Mouse (Mus musculus): ENCODE data around the gene Snhg11. TPM values are rescaled to one million over a fixed set of nuclear protein-coding genes. Genes with fewer than 3 reads are reported as not detected.

Gene Snhg11
- total and polyA plus RNA-seq, 3 experiments, result 0.05 to 0.55 TPM; not detected in 1

DNA sequence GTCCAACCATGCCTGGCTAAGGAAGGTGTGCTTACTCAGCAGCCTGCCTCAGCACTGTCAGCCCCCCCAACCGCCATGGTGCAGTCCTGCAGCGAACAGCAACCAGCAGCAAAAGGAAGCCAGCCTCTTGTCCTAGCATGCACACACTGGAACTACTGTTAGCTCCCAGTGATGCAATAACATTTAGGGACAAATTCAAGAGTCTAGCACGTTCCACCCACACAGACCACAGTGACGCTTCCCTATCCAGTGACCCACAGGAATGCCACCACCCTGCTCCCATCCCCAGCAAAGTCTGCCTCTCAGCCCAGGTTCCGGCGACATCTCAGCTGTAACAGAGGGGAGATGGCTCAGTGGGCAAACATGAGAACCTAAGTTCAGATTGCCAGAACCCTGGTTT, 29.0 kb upstream of the Snhg11 start:
- no peak overlapping the region for H3K9ac ChIP-seq (ENCODE audit: low read depth, low read length)
- no peaks in the 10 kb centered on the region for H3K36me3 ChIP-seq (ENCODE audit: control insufficient read depth, insufficient read depth, low read length)
- H3K4me1 ChIP-seq (ENCODE audit: control insufficient read depth, insufficient read depth, low read length), result no peaks in the 10 kb centered on the region
- TF ChIP-seq CTCF (IDR thresholded peaks at IDR 0.05) (no peak), EP300 (IDR thresholded peaks at IDR 0.05; ENCODE audit: insufficient read depth, low read depth, low read length) (no peak), POLR2A (IDR thresholded peaks at IDR 0.05; ENCODE audit: insufficient read depth, low read depth, low read length) (no peak)
- DNase-seq, result no peak
- no peaks in the 10 kb centered on the region for H3K27me3 ChIP-seq (ENCODE audit: control insufficient read depth, insufficient read depth, low read length)
- H3K4me3 ChIP-seq, result no peak overlapping the region
- H3K27ac ChIP-seq, result no peak overlapping the region
- WGBS, result 66% methylated on average over 6 of the region's 6 CpGs
- H3K79me2 ChIP-seq (replicated peaks; ENCODE audit: control insufficient read depth, insufficient read depth, low read length), result no peaks in the 10 kb centered on the region
- intact Hi-C loops (cut with DNase I), result loop anchor here (5.0 to 10.0 kb wide), 3 partner anchors 64 to 742 kb away; no protein-coding TSS in a partner anchor

DNA sequence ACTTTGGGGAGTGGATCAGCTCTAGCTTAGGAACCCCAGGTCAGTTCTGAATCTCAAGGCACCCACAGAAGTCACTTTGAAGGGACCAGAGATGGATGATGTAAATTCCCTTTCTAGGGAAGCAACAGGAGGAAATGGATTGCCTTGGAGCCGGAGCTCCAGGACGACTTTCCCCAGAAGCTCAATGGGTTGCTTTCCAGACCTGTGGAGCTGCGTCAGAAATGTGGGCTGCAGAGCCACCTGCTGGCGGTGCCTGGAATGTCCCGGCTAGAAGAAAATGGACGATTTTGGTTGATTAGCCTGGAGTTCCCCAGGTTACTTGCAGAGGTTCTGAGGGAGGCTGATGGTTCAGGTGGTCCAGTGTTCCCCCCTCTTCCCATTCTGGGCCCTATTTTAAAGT, 27.6 kb upstream of the Snhg11 start:
- no peaks in the 10 kb centered on the region for H3K79me2 ChIP-seq (replicated peaks; ENCODE audit: control insufficient read depth, insufficient read depth, low read length)
- H3K36me3 ChIP-seq (ENCODE audit: control insufficient read depth, insufficient read depth, low read length), result no peaks in the 10 kb centered on the region
- 2% methylated on average over 6 of the region's 6 CpGs for WGBS
- no peak overlapping the region for H3K27ac ChIP-seq
- no peaks in the 10 kb centered on the region for H3K27me3 ChIP-seq (ENCODE audit: control insufficient read depth, insufficient read depth, low read length)
- intact Hi-C loops (cut with DNase I), result loop anchor here (1.0 to 10.0 kb wide), 4 partner anchors 66 to 743 kb away; no protein-coding TSS in a partner anchor
- H3K9ac ChIP-seq (ENCODE audit: low read depth, low read length), result no peak overlapping the region
- peak; percentile 56 to 78 for DNase-seq
- no peak overlapping the region for H3K4me3 ChIP-seq
- no peaks in the 10 kb centered on the region for H3K4me1 ChIP-seq (ENCODE audit: control insufficient read depth, insufficient read depth, low read length)
- peak; percentile 65; the same call in 1 of the 2 replicates for TF ChIP-seq EP300 (IDR thresholded peaks at IDR 0.05; ENCODE audit: insufficient read depth, low read depth, low read length)
- peak; percentile 90 for TF ChIP-seq CTCF (IDR thresholded peaks at IDR 0.05)
- TF ChIP-seq POLR2A (IDR thresholded peaks at IDR 0.05; ENCODE audit: insufficient read depth, low read depth, low read length), result no peak

DNA sequence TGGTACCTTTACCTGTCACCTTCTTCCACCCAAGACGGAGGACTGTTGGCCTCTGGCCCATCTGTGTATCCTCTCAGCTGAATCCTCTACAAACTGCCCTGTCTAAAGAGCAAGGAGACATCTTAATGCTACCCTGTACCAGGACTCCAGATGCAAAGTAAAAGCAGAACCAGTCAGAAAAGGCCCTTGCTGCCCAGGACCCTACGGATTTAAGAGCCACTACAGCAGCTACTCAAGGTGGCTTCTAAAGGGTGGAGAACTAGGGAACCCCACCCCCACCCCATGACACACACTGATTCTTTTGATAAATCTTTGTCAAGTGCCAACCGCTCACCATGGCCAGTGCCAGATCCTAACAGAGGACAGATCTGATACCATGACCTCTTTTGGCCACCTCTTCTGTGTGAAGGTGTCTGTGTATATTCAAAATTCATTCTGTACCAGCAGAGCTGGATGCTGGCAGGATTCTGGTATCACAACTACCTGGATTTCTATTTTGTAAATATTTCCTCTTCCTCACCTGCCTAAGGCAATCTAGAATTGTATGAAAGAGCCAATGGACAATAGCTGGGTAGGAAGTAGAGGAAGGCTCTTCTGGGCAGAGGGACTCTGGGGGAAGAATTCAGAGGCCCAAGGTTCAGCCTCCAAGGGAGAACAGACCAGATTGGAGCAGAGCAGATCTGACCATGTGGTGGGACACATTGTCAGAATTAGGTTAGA, 22.5 kb upstream of the Snhg11 start:
- H3K27ac ChIP-seq, result no peak overlapping the region
- H3K36me3 ChIP-seq (ENCODE audit: control insufficient read depth, insufficient read depth, low read length), result no peaks in the 10 kb centered on the region
- TF ChIP-seq POLR2A (IDR thresholded peaks at IDR 0.05; ENCODE audit: insufficient read depth, low read depth, low read length), result no peak
- TF ChIP-seq EP300 (IDR thresholded peaks at IDR 0.05; ENCODE audit: insufficient read depth, low read depth, low read length), result no peak
- no peak for TF ChIP-seq CTCF (IDR thresholded peaks at IDR 0.05)
- H3K9ac ChIP-seq (ENCODE audit: low read depth, low read length), result no peak overlapping the region
- no peaks in the 10 kb centered on the region for H3K27me3 ChIP-seq (ENCODE audit: control insufficient read depth, insufficient read depth, low read length)
- H3K4me3 ChIP-seq, result no peak overlapping the region
- 83% methylated on average over 3 of the region's 3 CpGs for WGBS
- no peaks in the 10 kb centered on the region for H3K4me1 ChIP-seq (ENCODE audit: control insufficient read depth, insufficient read depth, low read length)
- H3K79me2 ChIP-seq (replicated peaks; ENCODE audit: control insufficient read depth, insufficient read depth, low read length), result no peaks in the 10 kb centered on the region
- DNase-seq, result no peak
- intact Hi-C loops (cut with DNase I), result no loop called here

DNA sequence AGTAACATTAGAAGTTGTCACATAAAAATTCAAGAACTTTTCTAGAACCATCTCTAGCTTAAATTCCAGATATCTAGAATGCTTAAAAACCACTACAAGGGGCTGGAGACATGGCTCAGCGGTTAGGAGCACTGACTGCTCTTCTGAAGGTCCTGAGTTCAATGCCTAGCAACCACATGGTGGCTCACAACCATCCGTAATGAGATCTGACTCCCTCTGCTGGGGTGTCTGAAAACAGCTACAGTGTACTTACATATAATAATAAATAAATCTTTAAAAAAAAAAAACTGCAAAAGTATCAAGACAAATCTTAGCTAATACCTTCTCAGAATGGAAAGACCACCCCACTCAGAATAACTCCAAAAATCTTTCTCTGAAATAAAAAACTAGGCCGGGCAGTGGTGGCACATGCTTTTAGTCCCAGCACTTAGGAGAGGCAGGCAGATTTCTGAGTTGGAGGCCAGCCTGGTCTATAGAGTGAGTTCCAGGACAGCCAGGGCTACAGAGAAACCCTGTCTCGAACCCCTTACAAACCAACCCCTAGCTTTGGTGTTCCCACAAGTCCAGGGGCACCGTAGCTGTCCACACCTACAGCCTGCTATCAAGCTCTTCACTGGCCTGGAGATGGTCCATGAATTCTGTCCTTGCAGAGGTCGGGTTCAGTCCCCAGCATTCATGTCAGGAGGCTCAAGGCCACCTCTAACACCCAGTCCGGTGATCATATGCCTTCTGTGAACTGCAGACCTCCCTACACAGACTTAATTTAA, 20.9 kb upstream of the Snhg11 start:
- no peaks in the 10 kb centered on the region for H3K36me3 ChIP-seq (ENCODE audit: control insufficient read depth, insufficient read depth, low read length)
- no peak overlapping the region for H3K27ac ChIP-seq
- 76% methylated on average over 7 of the region's 7 CpGs for WGBS
- no peak for DNase-seq
- H3K79me2 ChIP-seq (replicated peaks; ENCODE audit: control insufficient read depth, insufficient read depth, low read length), result no peaks in the 10 kb centered on the region
- TF ChIP-seq EP300 (IDR thresholded peaks at IDR 0.05; ENCODE audit: insufficient read depth, low read depth, low read length) (no peak), CTCF (IDR thresholded peaks at IDR 0.05) (peak; percentile 12; the same call in 1 of the 2 replicates)
- no peaks in the 10 kb centered on the region for H3K4me1 ChIP-seq (ENCODE audit: control insufficient read depth, insufficient read depth, low read length)
- no peaks in the 10 kb centered on the region for H3K27me3 ChIP-seq (ENCODE audit: control insufficient read depth, insufficient read depth, low read length)
- intact Hi-C loops (cut with DNase I), result no loop called here
- H3K9ac ChIP-seq (ENCODE audit: low read depth, low read length), result no peak overlapping the region
- no peak overlapping the region for H3K4me3 ChIP-seq

DNA sequence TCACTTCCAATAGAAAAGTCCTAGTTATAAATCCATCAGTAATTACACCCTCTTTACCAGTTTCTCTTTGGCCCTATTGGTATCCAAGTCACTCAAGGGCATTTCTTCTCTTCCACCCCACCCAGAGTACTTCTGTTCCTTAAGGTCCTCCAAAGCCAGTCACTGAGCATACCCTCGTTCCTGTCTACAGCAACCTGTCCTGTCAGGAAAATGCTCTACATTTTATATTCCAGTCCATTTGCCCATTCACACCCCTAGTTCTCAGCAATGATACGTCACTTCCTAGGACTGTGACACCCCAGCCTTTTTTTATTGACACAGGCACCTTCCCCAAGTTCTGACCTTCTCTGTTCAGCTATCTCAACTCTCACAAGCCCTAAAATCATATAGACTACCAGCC, 20.2 kb upstream of the Snhg11 start:
- H3K36me3 ChIP-seq (ENCODE audit: control insufficient read depth, insufficient read depth, low read length), result no peaks in the 10 kb centered on the region
- TF ChIP-seq POLR2A (IDR thresholded peaks at IDR 0.05; ENCODE audit: insufficient read depth, low read depth, low read length) (no peak), CTCF (IDR thresholded peaks at IDR 0.05) (no peak), EP300 (IDR thresholded peaks at IDR 0.05; ENCODE audit: insufficient read depth, low read depth, low read length) (no peak)
- 87% methylated on average over 2 of the region's 2 CpGs for WGBS

DNA sequence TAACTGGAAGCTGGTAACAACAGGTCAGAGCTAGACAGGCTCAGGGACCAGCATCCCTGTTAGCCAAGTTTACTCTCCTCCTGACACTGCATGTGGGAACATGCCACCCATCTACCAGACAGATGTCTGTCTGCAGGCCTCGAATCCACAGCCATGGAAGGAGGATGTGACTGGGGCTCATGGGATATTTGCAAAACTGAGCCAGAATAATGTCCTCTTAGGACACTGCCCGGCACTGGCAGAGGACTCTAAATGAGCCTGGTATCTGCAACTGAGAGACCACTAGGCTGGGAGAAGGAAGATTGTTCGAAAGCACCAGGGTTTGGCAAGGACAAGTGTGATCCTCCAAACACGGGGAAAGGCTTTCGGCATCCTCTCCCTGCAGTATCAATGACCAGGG, 19.3 kb upstream of the Snhg11 start:
- Histone ChIP-seq H3K27me3 (ENCODE audit: control insufficient read depth, insufficient read depth, low read length) (no peaks in the 10 kb centered on the region), H3K27ac (no peak overlapping the region), H3K79me2 (replicated peaks; ENCODE audit: control insufficient read depth, insufficient read depth, low read length) (no peaks in the 10 kb centered on the region), H3K36me3 (ENCODE audit: control insufficient read depth, insufficient read depth, low read length) (no peaks in the 10 kb centered on the region), H3K9ac (ENCODE audit: low read depth, low read length) (no peak overlapping the region), H3K4me1 (ENCODE audit: control insufficient read depth, insufficient read depth, low read length) (no peaks in the 10 kb centered on the region; the same call in 1 of the 2 replicates), H3K4me3 (no peak overlapping the region)
- no peak for TF ChIP-seq POLR2A (IDR thresholded peaks at IDR 0.05; ENCODE audit: insufficient read depth, low read depth, low read length)
- TF ChIP-seq CTCF (IDR thresholded peaks at IDR 0.05), result no peak
- TF ChIP-seq EP300 (IDR thresholded peaks at IDR 0.05; ENCODE audit: insufficient read depth, low read depth, low read length), result no peak
- 86% methylated on average over 5 of the region's 5 CpGs for WGBS
- no peak for DNase-seq
- intact Hi-C loops (cut with DNase I), result no loop called here

More for the DNA sequence above, 20.2 kb upstream of the Snhg11 start:
- Histone ChIP-seq H3K27ac (no peak overlapping the region), H3K4me3 (no peak overlapping the region), H3K9ac (ENCODE audit: low read depth, low read length) (no peak overlapping the region), H3K4me1 (ENCODE audit: control insufficient read depth, insufficient read depth, low read length) (no peaks in the 10 kb centered on the region), H3K27me3 (ENCODE audit: control insufficient read depth, insufficient read depth, low read length) (no peaks in the 10 kb centered on the region), H3K79me2 (replicated peaks; ENCODE audit: control insufficient read depth, insufficient read depth, low read length) (no peaks in the 10 kb centered on the region)
- intact Hi-C loops (cut with DNase I), result no loop called here
- DNase-seq, result no peak
